Mouse (Mus musculus) liver, embryonic 15.5 days (tissue): ENCODE measurements around the gene Ephb1. TPM values are rescaled to one million over a fixed set of nuclear protein-coding genes. Genes with fewer than 3 reads are reported as not detected.

Source experiments
- ATAC-seq: fragments of 200-750 bp; cut with Nextera tagmentation; 2 replicates; pipeline ENCODE4 v1.8.0; 2017; ENCODE audit warnings: moderate number of reproducible peaks, mild to moderate bottlenecking, moderate library complexity; ENCODE audit not compliant: insufficient read depth
- H3K27ac ChIP-seq: fragments of 300-500 bp; sonication (generic); replicated peaks from 2 replicates; pipeline ENCODE4 v1.5.1; 2015; ENCODE audit warnings: mild to moderate bottlenecking, inconsistent platforms
- H3K27me3 ChIP-seq: fragments of 300-500 bp; sonication (generic); 2 replicates; pipeline ENCODE4 v1.6.1; 2015; ENCODE audit warnings: mild to moderate bottlenecking, inconsistent platforms
- H3K36me3 ChIP-seq: fragments of 300-500 bp; sonication (generic); replicated peaks from 2 replicates; pipeline ENCODE4 v1.6.1; 2015; ENCODE audit warnings: moderate library complexity, mild to moderate bottlenecking, inconsistent platforms
- H3K4me1 ChIP-seq: fragments of 300-500 bp; sonication (generic); replicated peaks from 2 replicates; pipeline ENCODE4 v1.6.1; 2015; ENCODE audit warnings: inconsistent platforms
- H3K4me2 ChIP-seq: fragments of 300-500 bp; sonication (generic); 2 replicates; pipeline ENCODE4 v1.6.1; 2015; ENCODE audit warnings: moderate library complexity, mild to moderate bottlenecking, inconsistent platforms
- H3K4me3 ChIP-seq: fragments of 300-500 bp; sonication (generic); replicated peaks from 2 replicates; pipeline ENCODE4 v1.5.1; 2015; ENCODE audit warnings: mild to moderate bottlenecking, inconsistent platforms
- H3K9ac ChIP-seq: fragments of 300-500 bp; sonication (generic); 2 replicates; pipeline ENCODE4 v1.6.1; 2015; ENCODE audit warnings: moderate library complexity, mild to moderate bottlenecking, inconsistent platforms
- H3K9me3 ChIP-seq: fragments of 300-500 bp; sonication (generic); replicated peaks from 2 replicates; pipeline ENCODE4 v1.6.1; 2016; ENCODE audit warnings: inconsistent platforms
- WGBS: fragments of 180-500 bp; shearing (Covaris S2); methylation state at CpG from one replicate; pipeline ENCODE4 v1.1.7; 2015; ENCODE audit warnings: mixed read lengths; ENCODE audit not compliant: insufficient replicate concordance; 5-methylcytosine and 5-hydroxymethylcytosine counted together
- polyA plus RNA-seq: library from polyadenylated mRNA; unstranded; fragments of >200 nt; fragmentation: Nextera tagmentation; extraction: Ambion mirVana; gene quantifications from 2 replicates; pipeline ENCODE4 v1.2.1, GENCODE M21; 2015

The Ephb1 gene
- polyA plus RNA-seq, 1 experiment from 2014 or later = 0.20 TPM

GRCm38 (mm10) chr9:102086053-102086706 lies 268.3 kb downstream of the Ephb1 start:
- Histone ChIP-seq H3K4me1 (no peaks in the 10 kb centered on the region), H3K4me3 (no peak overlapping the region), H3K9me3 (no peaks in the 10 kb centered on the region), H3K9ac (no peak overlapping the region), H3K27me3 (no peaks in the 10 kb centered on the region), H3K36me3 (no peaks in the 10 kb centered on the region), H3K4me2 (no peak overlapping the region), H3K27ac (no peak overlapping the region)
- ATAC-seq = no peak
- 57% methylated on average over 24 of the region's 24 CpGs for WGBS

- no peaks in the 10 kb centered on the region for H3K36me3 ChIP-seq
- no peaks in the 10 kb centered on the region for H3K9me3 ChIP-seq
- ATAC-seq = no peak
- H3K4me3 ChIP-seq = no peak overlapping the region
- H3K4me2 ChIP-seq = no peak overlapping the region
- no peak overlapping the region for H3K27ac ChIP-seq
- no peaks in the 10 kb centered on the region for H3K27me3 ChIP-seq
- H3K9ac ChIP-seq = no peak overlapping the region
- no peaks in the 10 kb centered on the region for H3K4me1 ChIP-seq
- WGBS = 67% methylated on average over 9 of the region's 9 CpGs
Measured at GRCm38 (mm10) chr9:102085477-102085876, 269.0 kb downstream of the Ephb1 start.

- 54% methylated on average over 5 of the region's 5 CpGs for WGBS
- H3K4me2 ChIP-seq = no peak overlapping the region
- H3K4me3 ChIP-seq = no peak overlapping the region
- no peaks in the 10 kb centered on the region for H3K36me3 ChIP-seq
- no peaks in the 10 kb centered on the region for H3K9me3 ChIP-seq
- ATAC-seq = no peak
- no peaks in the 10 kb centered on the region for H3K4me1 ChIP-seq
- H3K9ac ChIP-seq = no peak overlapping the region
- H3K27me3 ChIP-seq = no peaks in the 10 kb centered on the region
- no peak overlapping the region for H3K27ac ChIP-seq
Measured at GRCm38 (mm10) chr9:102080934-102081333, 273.6 kb downstream of the Ephb1 start.

GRCm38 (mm10) chr9:102079151-102079550 lies 275.3 kb downstream of the Ephb1 start:
- Histone ChIP-seq H3K4me1 (no peaks in the 10 kb centered on the region), H3K36me3 (no peaks in the 10 kb centered on the region)
- 61% methylated on average over 2 of the region's 2 CpGs for WGBS

GRCm38 (mm10) chr9:102078238-102078637 lies 276.3 kb downstream of the Ephb1 start:
- Histone ChIP-seq H3K36me3 (no peaks in the 10 kb centered on the region), H3K4me2 (no peak overlapping the region), H3K4me1 (no peaks in the 10 kb centered on the region), H3K4me3 (no peak overlapping the region), H3K27ac (no peak overlapping the region), H3K9ac (no peak overlapping the region), H3K27me3 (no peaks in the 10 kb centered on the region), H3K9me3 (no peaks in the 10 kb centered on the region)
- WGBS = 70% methylated on average over 6 of the region's 6 CpGs
- ATAC-seq = no peak

More at GRCm38 (mm10) chr9:102079151-102079550, 275.3 kb downstream of the Ephb1 start:
- Histone ChIP-seq H3K27me3 (no peaks in the 10 kb centered on the region), H3K9me3 (no peaks in the 10 kb centered on the region), H3K4me3 (no peak overlapping the region), H3K4me2 (no peak overlapping the region), H3K27ac (no peak overlapping the region), H3K9ac (no peak overlapping the region)
- ATAC-seq = no peak

GRCm38 (mm10) chr9:102075539-102075938 lies 279.0 kb downstream of the Ephb1 start:
- no peaks in the 10 kb centered on the region for H3K27me3 ChIP-seq
- no peak overlapping the region for H3K4me3 ChIP-seq
- no peak for ATAC-seq
- H3K4me2 ChIP-seq = no peak overlapping the region
- no peaks in the 10 kb centered on the region for H3K9me3 ChIP-seq
- H3K27ac ChIP-seq = no peak overlapping the region
- H3K4me1 ChIP-seq = no peaks in the 10 kb centered on the region
- no peaks in the 10 kb centered on the region for H3K36me3 ChIP-seq
- no peak overlapping the region for H3K9ac ChIP-seq
- WGBS = 31% methylated on average over 4 of the region's 4 CpGs

GRCm38 (mm10) chr9:102073404-102073803 lies 281.1 kb downstream of the Ephb1 start:
- Histone ChIP-seq H3K4me3 (no peak overlapping the region), H3K27ac (no peak overlapping the region), H3K36me3 (no peaks in the 10 kb centered on the region), H3K9me3 (no peaks in the 10 kb centered on the region), H3K4me1 (no peaks in the 10 kb centered on the region), H3K27me3 (no peaks in the 10 kb centered on the region), H3K4me2 (no peak overlapping the region), H3K9ac (no peak overlapping the region)
- 76% methylated on average over 5 of the region's 5 CpGs for WGBS
- no peak for ATAC-seq

GRCm38 (mm10) chr9:102069151-102069882 lies 285.2 kb downstream of the Ephb1 start:
- H3K27ac ChIP-seq = no peak overlapping the region
- H3K4me1 ChIP-seq = no peaks in the 10 kb centered on the region
- WGBS = 61% methylated on average over 3 of the region's 3 CpGs
- no peaks in the 10 kb centered on the region for H3K9me3 ChIP-seq
- no peaks in the 10 kb centered on the region for H3K27me3 ChIP-seq
- H3K4me3 ChIP-seq = no peak overlapping the region
- H3K36me3 ChIP-seq = no peaks in the 10 kb centered on the region
- H3K9ac ChIP-seq = no peak overlapping the region
- no peak overlapping the region for H3K4me2 ChIP-seq
- ATAC-seq = no peak

- H3K9me3 ChIP-seq = no peaks in the 10 kb centered on the region
- ATAC-seq = no peak
- WGBS = 60% methylated on average over 10 of the region's 10 CpGs
- no peak overlapping the region for H3K9ac ChIP-seq
- no peaks in the 10 kb centered on the region for H3K4me1 ChIP-seq
- H3K36me3 ChIP-seq = no peaks in the 10 kb centered on the region
- no peaks in the 10 kb centered on the region for H3K27me3 ChIP-seq
- no peak overlapping the region for H3K27ac ChIP-seq
- H3K4me2 ChIP-seq = no peak overlapping the region
- H3K4me3 ChIP-seq = no peak overlapping the region
Measured at GRCm38 (mm10) chr9:102066601-102067000, 287.9 kb downstream of the Ephb1 start.

- Histone ChIP-seq H3K27ac (no peak overlapping the region), H3K36me3 (no peaks in the 10 kb centered on the region), H3K4me1 (no peaks in the 10 kb centered on the region), H3K9ac (no peak overlapping the region), H3K9me3 (no peaks in the 10 kb centered on the region), H3K27me3 (no peaks in the 10 kb centered on the region), H3K4me3 (no peak overlapping the region), H3K4me2 (no peak overlapping the region)
- 26% methylated on average over 2 of the region's 2 CpGs for WGBS
- no peak for ATAC-seq
Measured at GRCm38 (mm10) chr9:102045886-102046285, 308.6 kb downstream of the Ephb1 start.

- ATAC-seq = no peak
- whole genome bisulfite sequencing = 46% methylated on average over 8 of the region's 8 CpGs
Measured at GRCm38 (mm10) chr9:102045111-102045861, 309.2 kb downstream of the Ephb1 start.

More at GRCm38 (mm10) chr9:102045111-102045861, 309.2 kb downstream of the Ephb1 start:
- Histone ChIP-seq H3K4me2 (no peak overlapping the region), H3K9ac (no peak overlapping the region), H3K9me3 (no peaks in the 10 kb centered on the region), H3K27me3 (no peaks in the 10 kb centered on the region), H3K36me3 (no peaks in the 10 kb centered on the region), H3K4me1 (no peaks in the 10 kb centered on the region), H3K27ac (no peak overlapping the region), H3K4me3 (no peak overlapping the region)
